Comparison of ENCODE assay signal across 9 mouse cellular contexts in genomic region chr6:51216472-51216871, GRCm38 (mm10).
A peak's percentile ranks its signal among the peaks of the same experiment; 100 is the strongest.
DNase-seq lines count a peak whose midpoint lies in the region; ATAC-seq and TF ChIP-seq lines count a peak whose summit lies in the region.
"Had no signal": no experiment of that assay in that cellular context is flagged by ENCODE, and none has a peak within 500 bp of the region (broad histone marks: within the 10 kb centered on the region; RNA-seq: fewer than 3 reads in every experiment).

No protein-coding gene starts in this region.

- no peaks in the 10 kb centered on the region for H3K27me3 ChIP-seq in forebrain, embryonic 14.5 days (replicated peaks; ENCODE audit: control insufficient read depth, insufficient read depth, low read length)
- H3K27me3 ChIP-seq in forebrain, embryonic 13.5 days, result no peaks in the 10 kb centered on the region
- no peaks in the 10 kb centered on the region for H3K27me3 ChIP-seq in kidney, adult 2 months (replicated peaks; ENCODE audit: control insufficient read depth, insufficient read depth, low read length)
- H3K27me3 ChIP-seq: liver, embryonic 15.5 days had no signal

- peaks cover 4% of the 10 kb centered on the region; the same call in 1 of the 2 replicates for H3K4me1 ChIP-seq in forebrain, embryonic 14.5 days (ENCODE audit: control insufficient read depth, insufficient read depth, low read length)
- peaks cover 7% of the 10 kb centered on the region; the same call in 1 of the 2 replicates for H3K4me1 ChIP-seq in forebrain, embryonic 13.5 days
- no peaks in the 10 kb centered on the region for H3K4me1 ChIP-seq in kidney, adult 2 months (ENCODE audit: control insufficient read depth, insufficient read depth, low read length)
- H3K4me1 ChIP-seq: liver, embryonic 15.5 days had no signal

- peak; percentile 60 for DNase-seq in forebrain, embryonic 14.5 days (ENCODE audit: low spot score)
- peak; percentile 50 to 57 for DNase-seq in adrenal gland, adult 18-20 months (ENCODE audit: low spot score in 2 of 2)
- DNase-seq in gastrocnemius, postnatal 36 days, result peak; percentile 44 to 76
- peak; percentile 70 for DNase-seq in kidney, adult 2 months
- DNase-seq in ovary, adult 18-20 months (ENCODE audit: low spot score), result peak; percentile 89
- no peak for DNase-seq in frontal cortex, postnatal 14 days (ENCODE audit: low spot score in 2 of 2)

- ATAC-seq in forebrain, embryonic 14.5 days, result no peak
- no peak for ATAC-seq in forebrain, embryonic 13.5 days
- ATAC-seq in erythroid progenitor cell, adult 5-6 weeks (replicated peaks; ENCODE audit: low FRiP score, poor library complexity, severe bottlenecking), result no peak

- intact Hi-C loops in gastrocnemius, postnatal 36 days (cut with DNase I), result no loop called here

- TF ChIP-seq CTCF in kidney, adult 2 months (conservative IDR thresholded peaks at IDR 0.05; ENCODE audit: insufficient read depth, insufficient read length, low read depth, low read length), result no peak

- H3K27ac ChIP-seq in forebrain, embryonic 14.5 days (ENCODE audit: low read depth, low read length), result no peak overlapping the region
- H3K27ac ChIP-seq in forebrain, embryonic 13.5 days, result no peak overlapping the region
- no peak overlapping the region for H3K27ac ChIP-seq in kidney, adult 2 months (ENCODE audit: insufficient read depth, low read depth, low read length)
- H3K27ac ChIP-seq: liver, embryonic 15.5 days had no signal

- 52% methylated on average over 8 of the region's 8 CpGs for WGBS in forebrain, embryonic 14.5 days
- WGBS in forebrain, embryonic 13.5 days, result 59% methylated on average over 8 of the region's 8 CpGs
- WGBS in kidney, adult 2 months, result 35% methylated on average over 8 of the region's 8 CpGs

- no peak for TF ChIP-seq POLR2A in kidney, adult 2 months (IDR thresholded peaks at IDR 0.05; ENCODE audit: low read depth, low read length)

- H3K9ac ChIP-seq in forebrain, embryonic 14.5 days (ENCODE audit: low read length), result no peak overlapping the region
- no peak overlapping the region for H3K9ac ChIP-seq in forebrain, embryonic 13.5 days
- H3K9ac ChIP-seq: liver, embryonic 15.5 days had no signal

- no peaks in the 10 kb centered on the region for H3K9me3 ChIP-seq in forebrain, embryonic 14.5 days (replicated peaks; ENCODE audit: control insufficient read depth, low read length)
- H3K9me3 ChIP-seq in forebrain, embryonic 13.5 days (replicated peaks), result no peaks in the 10 kb centered on the region
- H3K9me3 ChIP-seq: liver, embryonic 15.5 days had no signal

- H3K36me3 ChIP-seq in forebrain, embryonic 14.5 days (ENCODE audit: control insufficient read depth, insufficient read depth, low read length), result no peaks in the 10 kb centered on the region
- H3K36me3 ChIP-seq in forebrain, embryonic 13.5 days (ENCODE audit: poor library complexity, severe bottlenecking), result no peaks in the 10 kb centered on the region
- H3K36me3 ChIP-seq in kidney, adult 2 months (ENCODE audit: control insufficient read depth, insufficient read depth, low read length), result no peaks in the 10 kb centered on the region
- H3K36me3 ChIP-seq: liver, embryonic 15.5 days had no signal

- H3K4me2 ChIP-seq in forebrain, embryonic 14.5 days (ENCODE audit: low read length), result no peak overlapping the region
- H3K4me2 ChIP-seq in forebrain, embryonic 13.5 days, result no peak overlapping the region
- H3K4me2 ChIP-seq: liver, embryonic 15.5 days had no signal

- no peak overlapping the region for H3K4me3 ChIP-seq in forebrain, embryonic 14.5 days (ENCODE audit: low read depth, low read length)
- no peak overlapping the region for H3K4me3 ChIP-seq in forebrain, embryonic 13.5 days
- no peak overlapping the region for H3K4me3 ChIP-seq in kidney, adult 2 months (ENCODE audit: insufficient read depth, low read depth, low read length)
- H3K4me3 ChIP-seq: liver, embryonic 15.5 days had no signal

Comparison
In these comparisons a context has a peak if more than half of its experiments do, and no peak if none do; other contexts are left out.
1. DNase-seq: peak in forebrain, embryonic 14.5 days (single experiment), adrenal gland, adult 18-20 months (2 of 2), gastrocnemius, postnatal 36 days (2 of 2), kidney, adult 2 months (single experiment) and ovary, adult 18-20 months (single experiment); none in frontal cortex, postnatal 14 days (0 of 2).